Mouse (Mus musculus) megakaryocyte, embryonic 14.5 days (primary cell): Measurements from ENCODE around the gene Rabep2.

Experiments
- FLI1 ChIP-seq: IDR thresholded peaks from 2 replicates; pipeline ENCODE4 v1.6.1; 2012; ENCODE audit warnings: low read length, inconsistent platforms, mixed read lengths
- GATA1 ChIP-seq: IDR thresholded peaks from 3 replicates; pipeline ENCODE4 v1.6.1; 2012; ENCODE audit warnings: mixed read lengths, low read length, inconsistent platforms, borderline replicate concordance

DNA sequence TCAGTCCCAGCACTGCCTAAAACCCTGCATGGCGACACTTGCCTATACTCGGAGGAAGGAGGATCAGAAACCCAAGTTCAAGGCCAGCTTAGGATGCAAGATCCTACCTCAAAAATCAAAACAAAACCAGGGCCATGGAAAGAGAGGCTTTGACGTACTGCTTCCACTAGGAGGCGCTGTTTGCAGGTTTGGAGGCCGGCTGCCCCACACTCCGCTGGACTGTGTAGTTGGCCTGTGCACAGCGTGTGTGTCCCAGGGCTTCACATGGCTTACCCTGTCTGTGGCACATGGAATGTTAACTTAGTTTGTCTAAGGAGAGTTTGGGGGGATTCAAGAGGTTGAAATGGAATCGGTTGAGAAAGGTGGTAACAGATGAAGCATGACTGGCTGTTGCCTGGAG is 8.3 kb downstream of the Rabep2 start:
- TF ChIP-seq GATA1 (no peak), FLI1 (no peak)
